Mouse (Mus musculus) lung, postnatal 10 days (tissue): ENCODE measurements around the gene Dido1.
"Not testable (repeated sequence)": the region's sequence is repeated elsewhere in the genome, so short reads cannot be mapped to it uniquely, and the experiment has no call there.

Experiments
- DNase-seq: peaks from one replicate; pipeline ENCODE4 v3.0.0; 2021

The Dido1 gene

DNA sequence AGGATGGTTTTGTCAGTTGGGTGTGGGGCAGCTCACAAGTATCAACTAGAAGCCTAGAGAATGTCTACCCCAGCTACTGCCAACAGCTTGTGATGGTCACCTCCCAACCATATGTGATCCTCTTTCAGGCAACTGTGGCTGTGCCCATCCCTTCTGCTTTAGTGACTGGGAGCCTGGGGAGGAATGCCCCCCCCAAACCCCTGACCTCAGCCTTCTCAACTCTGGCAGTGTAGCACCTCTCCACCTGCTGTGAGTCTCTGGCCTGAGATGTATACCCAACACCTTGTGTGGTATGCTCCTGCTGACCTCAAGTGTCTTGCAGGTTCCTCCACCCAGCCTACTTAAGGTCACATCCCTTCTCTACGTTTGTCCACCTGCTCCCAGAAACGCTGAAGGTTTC lies 14.1 kb upstream of the Dido1 start:
- no peak for DNase-seq

DNA sequence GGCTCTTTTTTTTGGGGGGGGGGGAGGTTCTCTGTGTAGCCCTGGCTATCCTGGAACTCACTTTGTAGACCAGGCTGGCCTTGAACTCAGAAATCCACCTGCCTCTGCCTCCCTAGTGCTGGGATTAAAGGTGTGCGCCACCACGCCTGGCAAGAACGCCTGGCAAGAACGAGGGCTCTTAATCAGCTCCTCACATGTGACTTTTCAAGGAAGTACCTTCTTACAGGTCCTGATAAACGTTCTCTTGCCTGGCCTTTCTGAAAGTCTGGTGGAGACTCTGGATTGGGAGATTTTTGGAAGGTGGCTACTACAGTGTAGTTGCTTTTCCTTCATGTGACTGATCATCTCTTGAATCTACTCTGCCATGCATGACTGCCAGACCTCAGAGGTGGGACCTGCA lies 12.9 kb upstream of the Dido1 start:
- not testable (repeated sequence) for DNase-seq

DNA sequence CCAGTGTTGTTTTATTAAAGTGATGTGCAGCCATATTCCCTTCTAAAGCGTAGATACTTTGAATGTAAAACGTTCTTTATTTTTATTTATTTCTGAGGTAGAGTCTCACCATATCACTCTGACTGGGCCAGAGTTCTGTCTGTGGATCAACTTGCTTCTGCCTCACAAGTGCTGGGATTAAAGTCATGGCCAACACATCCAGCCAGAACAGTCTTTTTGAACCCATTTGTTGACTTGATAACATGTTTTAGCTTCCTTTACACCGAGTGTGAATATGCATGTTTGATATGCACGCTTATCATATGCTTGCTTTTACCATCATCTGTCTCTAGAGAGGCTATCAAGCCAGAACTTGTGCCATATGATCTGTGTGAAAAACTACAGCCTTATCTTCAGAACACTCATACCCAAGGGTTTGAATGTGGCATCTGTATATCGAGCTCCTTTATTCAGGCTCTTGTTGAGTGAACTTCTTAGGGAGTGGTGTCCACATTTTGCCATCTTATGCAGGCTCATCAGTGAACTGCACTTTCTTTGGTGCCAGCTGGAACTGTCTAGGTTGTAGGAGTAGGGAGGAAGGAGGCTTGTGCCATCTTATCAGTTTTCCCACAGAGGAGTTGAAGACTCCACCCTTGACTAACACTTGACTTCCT lies 2.4 kb upstream of the Dido1 start:
- no peak for DNase-seq

DNA sequence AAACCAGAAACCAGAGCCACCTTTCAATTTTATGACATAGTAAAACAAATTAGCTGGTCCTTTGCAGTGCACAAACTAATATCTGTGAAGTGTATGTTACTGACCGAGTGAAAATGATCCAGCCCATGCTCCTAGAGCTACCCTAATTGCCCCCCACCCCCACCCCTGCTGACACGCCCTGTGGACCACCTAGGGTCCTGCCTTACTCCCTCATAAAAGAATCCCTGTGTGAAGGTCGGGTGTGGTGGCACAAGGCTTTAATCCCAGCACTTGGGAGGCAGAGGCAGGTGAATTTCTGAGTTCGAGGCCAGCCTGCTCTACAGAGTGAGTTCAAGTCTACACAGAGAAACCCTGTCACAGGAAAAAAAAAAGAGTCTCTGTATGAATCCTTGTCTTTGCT lies 1.7 kb upstream of the Dido1 start:
- no peak for DNase-seq

DNA sequence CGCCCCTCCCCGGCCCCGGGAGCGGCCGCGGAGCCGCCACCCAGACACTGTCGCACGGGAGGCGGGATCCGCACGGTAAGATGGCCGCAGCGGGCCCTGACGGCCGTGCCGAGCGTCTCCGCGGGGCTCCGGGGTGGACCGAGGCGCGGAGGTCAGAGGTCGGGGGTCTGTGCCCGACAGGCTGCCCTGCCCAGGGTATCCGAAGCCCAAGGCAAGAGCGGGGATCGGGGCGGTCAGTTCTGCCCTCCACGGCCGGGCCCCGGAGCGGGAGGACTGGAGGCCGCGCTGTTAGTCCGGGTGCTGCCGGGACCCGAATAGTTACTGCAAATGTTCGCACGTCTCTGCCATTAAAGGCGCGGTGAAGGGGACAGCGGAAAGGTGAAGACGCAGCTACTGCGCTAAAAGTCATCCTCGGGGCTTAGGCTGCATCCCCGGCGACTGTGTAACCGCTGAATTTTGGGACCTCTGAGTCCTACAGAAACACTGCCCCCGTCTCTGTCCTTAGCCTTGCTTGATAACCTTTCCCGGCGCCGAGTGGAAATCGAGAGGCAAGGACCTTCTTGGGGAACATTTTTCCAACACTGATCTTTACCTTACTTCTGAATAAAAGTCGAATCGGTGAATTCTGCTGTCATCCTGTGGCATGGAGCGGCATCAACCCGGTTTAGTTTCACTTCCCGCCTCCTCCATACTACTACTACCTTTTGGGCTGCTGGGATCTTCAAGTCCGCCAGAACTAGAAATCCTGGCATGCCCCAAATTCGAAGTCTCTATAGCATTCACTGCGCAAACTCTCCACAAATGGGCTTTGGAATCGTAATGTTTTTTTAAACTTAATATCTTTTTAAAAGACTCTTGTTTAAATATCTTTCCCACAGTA lies 717 bp upstream of the Dido1 start:
- DNase-seq: no peak

DNA sequence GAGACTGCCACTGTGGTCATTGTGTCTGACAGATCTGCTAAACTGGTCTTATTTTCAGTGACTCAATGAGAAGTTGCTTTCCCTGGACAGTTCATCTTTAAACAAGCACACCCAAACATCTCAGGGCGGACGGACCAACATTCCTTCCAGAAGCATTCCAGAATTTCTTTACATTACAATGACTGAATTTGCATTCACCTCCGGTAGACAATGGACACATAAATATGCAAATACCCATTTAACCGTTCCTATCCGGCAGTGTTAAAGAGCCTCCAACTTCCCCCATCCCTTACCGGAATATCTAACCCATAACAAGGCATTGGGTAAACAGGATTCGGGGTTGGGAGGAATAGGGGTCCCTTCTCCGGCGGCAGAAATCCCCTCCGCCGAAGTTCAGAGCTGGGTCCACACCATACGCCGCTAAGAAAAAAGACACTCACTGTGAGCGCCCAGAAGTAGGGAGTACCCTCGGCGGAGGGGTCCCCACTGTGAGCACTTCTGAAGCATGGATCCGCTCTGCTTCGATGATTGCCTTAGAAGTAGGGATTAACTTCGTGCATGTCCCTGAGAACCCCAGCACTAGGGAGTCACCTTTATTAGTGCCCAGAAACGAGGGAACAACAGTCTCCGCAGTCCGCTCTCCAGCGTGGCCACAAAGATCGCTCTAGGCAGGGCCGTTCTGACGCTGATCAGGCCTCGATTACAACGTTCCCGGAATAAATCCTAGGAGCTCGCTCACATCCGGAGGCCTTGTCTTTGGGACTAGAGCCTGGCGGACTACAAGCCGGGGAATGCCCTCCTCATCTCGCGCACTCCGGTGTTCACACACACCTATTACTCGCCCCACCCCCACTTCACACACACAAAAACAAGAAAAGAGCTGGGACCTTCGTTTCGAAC lies 526 bp downstream of the Dido1 start:
- no peak for DNase-seq

DNA sequence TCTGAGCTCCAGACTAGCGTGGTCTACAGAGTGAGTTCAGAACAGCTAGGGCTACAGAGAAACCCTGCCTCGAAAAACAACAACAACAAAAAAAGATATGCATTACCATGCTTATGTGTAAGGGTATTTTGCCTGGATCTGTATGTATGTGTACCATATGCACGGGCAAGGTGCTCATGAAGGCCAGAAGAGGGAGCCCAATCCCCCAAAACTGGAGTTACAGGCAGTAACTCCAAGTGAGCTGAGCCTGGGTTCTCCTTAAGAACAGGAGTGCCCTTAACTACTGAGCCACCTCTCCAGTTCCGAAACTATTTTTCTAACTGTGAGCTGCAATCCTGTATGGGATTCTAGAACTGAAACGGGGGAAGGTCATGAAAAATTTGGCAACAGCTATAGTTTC lies 3.8 kb downstream of the Dido1 start:
- no peak for DNase-seq

DNA sequence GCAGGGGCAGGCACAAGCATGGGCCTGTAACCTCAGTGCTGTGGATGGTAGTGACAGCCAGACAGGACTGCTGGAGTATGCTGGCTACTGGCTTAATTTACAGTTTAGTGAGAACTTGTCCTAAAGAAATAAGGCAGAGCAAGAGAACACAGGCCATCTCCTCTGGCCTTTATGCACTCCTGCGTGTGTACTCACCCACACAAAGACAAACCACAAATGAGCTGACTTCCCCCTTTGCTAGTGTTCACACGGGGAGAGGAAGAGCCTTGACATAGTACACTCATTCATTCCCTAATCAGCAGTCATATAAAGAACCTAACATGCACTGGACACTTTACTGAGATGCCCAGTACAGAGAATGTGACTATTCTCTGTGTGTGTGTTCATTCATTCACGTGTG lies 4.7 kb downstream of the Dido1 start:
- no peak for DNase-seq

DNA sequence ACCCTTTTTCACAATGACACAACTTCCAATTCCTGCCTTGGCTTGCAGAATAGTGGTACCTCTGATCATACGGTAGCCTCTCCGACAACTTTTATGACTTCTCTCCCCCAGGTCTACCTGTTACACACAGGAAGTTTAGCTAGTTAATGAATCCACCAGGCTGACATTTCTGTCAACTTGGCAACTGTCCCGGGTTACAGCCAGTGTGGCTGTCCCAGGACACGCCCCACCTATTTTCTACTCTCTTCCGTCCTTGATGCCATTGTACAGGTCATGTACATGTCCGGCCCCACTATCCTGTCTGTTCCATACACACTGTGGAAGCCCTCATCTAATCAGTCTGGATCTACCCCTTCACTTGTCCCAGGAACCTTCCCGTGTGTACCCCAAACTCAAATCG lies 5.2 kb downstream of the Dido1 start:
- DNase-seq: peak; percentile 45

DNA sequence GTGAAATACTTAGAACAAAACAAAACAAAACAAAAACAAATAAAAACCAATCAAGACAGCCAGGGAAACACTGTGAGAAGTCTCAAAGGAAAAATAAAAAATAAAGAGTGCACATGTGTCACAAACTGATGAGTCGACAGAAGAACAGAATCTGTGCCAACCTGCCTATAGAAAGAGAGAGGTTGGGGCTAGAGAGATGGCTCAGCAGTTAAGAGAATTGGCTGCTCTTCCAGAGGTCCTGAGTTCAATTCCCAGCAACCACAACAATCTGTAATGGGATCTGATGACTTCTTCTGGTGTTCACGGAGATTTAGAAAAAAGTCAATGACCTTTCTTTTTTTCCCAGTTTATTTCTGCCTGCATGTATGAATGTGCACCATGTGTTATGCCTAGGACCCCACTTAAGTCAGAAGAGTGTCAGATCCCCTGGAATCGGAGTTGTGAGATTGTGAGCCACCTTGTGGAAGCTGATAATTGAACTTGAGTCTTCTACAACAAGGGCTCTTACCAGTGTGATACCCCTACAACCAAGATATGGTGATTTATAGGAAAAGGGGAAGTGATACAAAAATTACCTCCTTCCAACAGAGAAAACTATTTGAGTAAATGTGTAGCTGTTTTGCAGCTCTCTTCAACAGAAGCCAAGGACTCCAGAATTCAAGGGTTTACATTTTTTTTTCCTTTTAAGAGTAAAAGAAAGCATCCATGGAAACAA lies 6.0 kb downstream of the Dido1 start:
- no peak for DNase-seq

DNA sequence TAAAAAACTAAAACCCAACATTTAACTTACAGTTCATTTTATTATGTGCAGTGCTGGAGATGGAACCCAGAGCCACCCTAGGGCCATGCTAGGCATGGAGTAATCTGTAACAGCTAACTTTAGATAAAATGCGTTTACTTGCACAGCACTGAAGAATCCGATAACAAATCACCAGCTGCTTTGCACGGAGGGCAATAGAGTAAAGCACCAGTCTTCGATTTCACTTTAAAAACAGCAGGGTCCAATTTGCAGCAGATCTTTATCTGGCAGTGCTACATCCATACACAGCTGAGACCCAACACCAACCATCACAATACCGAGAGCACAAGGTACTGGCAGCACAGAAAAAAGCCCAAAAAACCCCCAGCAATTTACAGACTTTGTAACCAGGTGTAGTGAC lies 6.6 kb downstream of the Dido1 start:
- no peak for DNase-seq

DNA sequence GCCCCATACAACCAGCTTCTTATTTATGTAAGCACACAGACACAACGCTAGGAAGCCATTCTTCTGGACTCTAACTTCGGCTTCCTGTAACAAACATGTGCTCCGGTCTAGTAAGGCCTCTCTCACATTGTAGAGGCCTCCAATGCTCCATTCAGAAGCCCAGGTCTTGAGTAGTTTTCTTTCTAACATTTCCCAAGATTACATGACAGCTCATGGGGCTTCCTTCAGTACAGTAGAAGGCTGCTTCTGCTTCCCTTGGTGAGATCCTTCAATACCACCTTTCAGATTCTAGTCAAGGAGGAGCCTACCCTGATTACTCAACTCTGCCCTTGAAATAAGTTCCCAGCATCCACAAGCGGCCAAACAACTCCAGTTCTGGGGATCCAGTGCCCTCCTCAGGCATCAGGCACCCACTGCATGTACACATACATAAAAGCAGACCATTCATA lies 7.1 kb downstream of the Dido1 start:
- no peak for DNase-seq

DNA sequence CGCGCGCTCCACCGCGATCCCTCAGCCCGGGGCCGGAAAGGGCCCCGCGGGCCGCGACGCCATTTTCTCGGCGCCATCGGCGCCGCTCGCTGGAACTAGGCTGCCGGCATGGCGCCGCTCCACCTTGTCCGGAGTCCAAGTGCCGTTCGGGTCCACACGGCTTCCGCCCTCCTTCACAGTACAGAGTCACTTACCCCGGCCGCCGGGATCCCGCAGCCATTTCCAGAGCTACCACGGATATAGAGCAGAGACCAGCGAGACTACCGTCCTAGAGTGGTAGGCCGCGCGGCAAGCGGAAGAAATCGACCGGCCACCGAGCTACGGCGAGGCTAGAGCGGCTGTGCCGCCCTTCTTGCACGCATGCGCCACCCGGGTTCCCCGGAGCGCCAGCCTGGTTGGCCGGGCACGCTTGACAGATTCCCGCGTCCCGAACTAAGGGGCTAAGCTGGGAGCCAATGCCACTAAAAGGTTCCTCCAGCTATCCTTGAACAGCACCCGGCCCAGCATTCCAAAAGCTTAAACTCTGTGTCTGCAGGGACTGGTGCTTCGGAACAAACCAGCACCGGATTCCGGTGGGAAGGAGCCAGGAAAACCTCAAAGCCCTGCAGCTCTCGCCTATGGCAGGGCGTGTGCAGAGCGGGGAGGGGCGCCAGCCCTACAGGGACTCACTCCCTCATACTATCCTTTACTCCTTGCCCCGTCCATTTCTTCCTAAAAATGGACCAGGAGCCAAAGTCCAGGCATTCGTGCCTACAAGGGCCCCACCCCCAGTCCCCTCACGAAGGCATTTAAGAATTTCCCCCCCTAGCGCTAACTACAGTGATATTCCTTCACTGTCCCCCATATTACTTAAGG lies 7.8 kb downstream of the Dido1 start:
- DNase-seq: peak; percentile 94

DNA sequence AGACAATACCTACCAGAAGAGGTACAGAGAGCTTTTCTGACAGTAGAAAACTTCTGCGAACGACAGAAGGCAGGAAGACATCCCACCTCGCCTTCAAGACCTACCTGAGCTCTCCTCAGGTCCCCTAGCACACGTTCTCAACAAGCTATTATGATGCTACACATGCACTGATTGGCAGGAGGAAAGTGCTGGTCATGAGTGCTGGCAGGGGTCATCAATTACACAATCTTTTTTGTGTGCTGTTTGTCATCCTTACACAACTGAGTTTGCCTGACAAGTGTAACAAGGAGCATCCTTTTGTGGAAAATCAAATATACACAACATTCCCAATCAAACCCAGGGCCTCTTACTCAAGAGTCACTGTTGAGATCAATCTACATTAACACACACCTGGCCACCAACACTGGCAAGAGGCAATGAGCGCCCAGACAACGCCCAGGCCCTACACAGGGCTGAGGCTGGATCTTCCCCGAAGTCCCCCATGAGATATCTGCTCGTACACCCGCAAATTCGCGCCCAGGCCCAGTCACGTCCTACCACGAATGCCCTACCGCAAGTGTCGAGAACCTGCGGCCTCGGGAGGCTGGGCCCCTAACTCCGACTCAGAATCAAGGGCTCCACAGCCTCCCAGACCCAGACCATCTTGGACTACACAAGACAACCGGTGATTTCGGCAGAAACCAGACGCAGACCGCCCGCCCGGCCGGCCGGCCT lies 8.6 kb downstream of the Dido1 start:
- DNase-seq: no peak

DNA sequence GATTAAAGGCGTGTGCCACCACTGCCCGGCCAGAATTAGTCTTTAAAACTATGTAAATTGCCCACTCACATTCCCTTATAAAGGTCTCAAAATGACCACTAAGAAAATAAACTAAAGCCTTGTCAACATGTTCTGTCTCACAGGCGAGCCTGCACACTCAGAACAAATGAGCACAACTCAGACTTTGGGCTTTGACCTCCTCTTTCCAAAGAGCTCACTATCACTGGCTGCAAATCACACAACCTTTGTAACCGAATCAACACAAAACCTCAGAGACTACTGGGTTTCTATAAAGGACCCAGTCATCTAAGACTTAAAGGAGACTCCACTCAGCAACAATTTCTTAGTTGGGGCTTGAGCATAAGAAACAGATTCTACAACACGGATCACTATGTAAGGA lies 9.3 kb downstream of the Dido1 start:
- DNase-seq: no peak

DNA sequence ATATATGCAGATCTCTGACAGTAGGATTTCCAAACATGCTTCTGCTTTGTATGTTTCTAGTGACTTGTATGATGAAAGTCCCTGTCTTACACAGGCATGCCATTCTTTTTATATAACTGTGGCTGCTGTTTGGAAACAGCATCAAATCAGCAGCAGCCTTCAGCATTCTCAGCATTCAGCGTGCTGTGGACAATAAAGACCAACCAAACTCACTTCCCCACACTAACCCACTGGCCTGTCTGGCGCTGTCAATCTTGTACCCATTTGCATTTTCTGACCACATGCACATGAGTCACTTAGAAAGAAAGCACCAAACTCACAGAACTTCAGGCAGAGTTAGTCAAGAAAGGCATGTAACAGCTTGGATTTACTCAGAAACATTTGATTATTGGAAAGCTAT lies 14.6 kb downstream of the Dido1 start:
- DNase-seq: no peak

DNA sequence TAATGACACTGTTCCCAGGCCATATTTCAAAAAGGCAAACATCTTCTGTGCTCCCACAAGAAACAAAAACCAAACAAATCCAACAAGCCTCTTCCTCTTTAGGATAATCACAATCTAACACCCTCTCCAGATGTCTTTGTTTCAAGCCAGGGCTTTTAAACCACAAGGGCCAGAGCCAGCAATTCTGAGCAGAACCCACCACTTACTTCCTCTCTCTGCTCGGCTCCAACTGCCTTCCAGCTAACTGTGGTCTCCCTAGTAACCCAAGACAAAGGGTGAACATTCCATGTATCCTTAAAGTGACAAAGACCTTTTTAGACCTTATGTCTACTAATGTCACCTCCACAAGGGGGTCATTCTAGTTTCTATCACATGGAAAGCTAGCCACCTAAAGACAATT lies 17.2 kb downstream of the Dido1 start:
- DNase-seq: peak; percentile 65

DNA sequence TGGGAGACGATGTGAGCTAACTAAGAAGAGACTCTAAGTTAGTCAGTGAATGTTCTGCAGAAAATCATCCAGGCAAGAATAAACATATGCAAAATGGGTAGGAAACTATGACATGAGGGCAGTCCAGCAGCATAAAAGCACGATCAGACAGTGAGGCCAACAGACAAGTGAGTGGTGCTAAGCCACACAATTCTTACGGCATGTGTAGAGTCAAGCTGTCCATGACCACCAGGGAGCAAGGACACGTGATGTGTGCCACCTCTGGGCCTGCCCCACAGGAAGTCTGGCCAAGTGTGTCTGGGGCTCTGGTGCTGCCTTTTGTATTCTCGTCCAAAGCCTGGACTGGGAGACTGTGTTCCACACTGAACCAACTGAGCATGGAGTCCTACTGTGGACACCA lies 20.0 kb downstream of the Dido1 start:
- no peak for DNase-seq

DNA sequence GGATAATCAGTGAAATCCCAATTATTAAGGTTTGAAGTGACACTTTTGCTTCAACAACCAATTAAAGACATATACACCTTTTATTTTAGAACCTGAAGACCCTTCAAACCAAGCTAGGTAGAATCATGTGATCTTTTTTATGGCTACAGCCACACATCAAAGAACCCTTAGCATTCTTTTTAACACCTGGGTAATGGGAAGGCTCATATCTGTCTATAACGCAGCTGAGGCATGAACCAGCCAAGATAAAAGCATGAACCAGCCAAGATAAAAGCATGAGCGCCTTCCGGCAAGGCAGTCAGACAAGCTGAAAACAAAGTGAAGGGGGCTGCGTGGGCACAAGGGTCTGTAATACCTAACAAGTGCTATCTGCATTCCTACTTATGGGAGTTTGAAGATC lies 25.8 kb downstream of the Dido1 start:
- no peak for DNase-seq

DNA sequence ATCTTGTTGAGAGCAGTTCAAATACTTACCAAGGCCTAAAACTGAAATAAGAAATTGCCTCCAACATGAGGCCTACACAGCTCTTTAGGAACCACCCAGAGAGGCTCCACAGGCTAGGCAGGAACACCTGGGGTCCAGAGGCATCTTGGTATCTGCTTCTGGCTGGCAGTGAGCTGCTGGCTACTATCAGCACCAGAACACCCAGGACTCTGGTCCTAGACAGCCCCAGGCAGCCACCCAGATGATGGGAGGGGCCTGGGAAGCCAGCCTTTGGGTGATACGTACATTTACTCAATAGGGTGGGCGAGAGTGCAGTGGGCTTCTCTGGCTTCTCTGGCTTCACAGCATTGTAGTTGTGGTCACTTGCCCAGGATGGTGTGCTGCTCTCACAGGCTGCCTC lies 26.3 kb downstream of the Dido1 start:
- no peak for DNase-seq

DNA sequence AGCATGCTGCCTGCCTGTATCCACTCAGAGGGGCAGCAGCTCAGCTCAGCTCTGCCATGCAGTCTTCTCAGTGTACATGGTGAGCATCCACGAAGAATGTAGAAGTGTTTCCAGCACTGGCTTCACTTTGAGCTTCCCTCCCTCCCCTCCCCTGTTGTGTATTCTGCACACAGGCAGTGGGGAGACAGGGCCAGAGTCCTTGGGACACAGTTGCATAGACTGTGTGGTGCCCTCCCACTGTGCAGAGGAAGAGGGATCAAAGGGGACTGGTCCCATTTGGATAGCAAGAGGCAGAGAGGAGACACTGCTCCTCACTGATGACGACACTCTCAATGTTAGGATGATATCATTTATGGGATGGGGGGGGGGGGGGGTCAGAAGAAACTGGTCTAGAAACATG lies 28.6 kb downstream of the Dido1 start:
- DNase-seq: no peak
